Mouse (Mus musculus) brain, embryonic 14.5 days (tissue): Measurements from ENCODE around the gene Ryr1.

Source experiments
- CTCF ChIP-seq: fragments of 200-500 bp; IDR thresholded peaks from 2 replicates; pipeline ENCODE4 v1.5.1; 2012; ENCODE audit warnings: inconsistent platforms, mild to moderate bottlenecking, moderate library complexity, borderline replicate concordance; ENCODE audit not compliant: insufficient read depth, insufficient read length; ENCODE audit errors: extremely low read depth
- POLR2A ChIP-seq: fragments of 200-500 bp; IDR thresholded peaks from 2 replicates; pipeline ENCODE4 v1.6.1; 2012; ENCODE audit warnings: mild to moderate bottlenecking, inconsistent platforms, borderline replicate concordance; ENCODE audit not compliant: poor library complexity, insufficient read depth, insufficient read length, severe bottlenecking; ENCODE audit errors: extremely low read depth

DNA sequence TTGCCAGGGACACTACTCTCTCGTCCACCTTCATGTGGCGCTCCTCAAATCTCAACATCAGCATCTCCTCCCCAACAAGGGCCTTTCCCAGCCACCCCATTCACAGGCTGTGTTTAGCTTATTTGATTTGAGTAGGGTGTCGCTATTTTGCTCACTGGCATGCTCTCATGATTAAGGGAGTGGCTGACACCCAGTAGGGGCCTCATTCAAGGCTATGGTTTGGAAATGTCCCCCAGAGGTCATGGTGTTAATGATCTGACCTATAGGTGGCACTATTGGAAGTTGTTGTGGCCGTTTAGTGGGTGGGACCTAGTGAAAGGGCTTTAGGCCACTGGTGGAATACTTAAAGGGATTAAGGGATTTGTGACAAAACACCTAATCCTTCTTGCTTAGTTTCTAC, 98.2 kb downstream of the Ryr1 start:
- no peak for TF ChIP-seq CTCF
- TF ChIP-seq POLR2A: no peak
